Mouse (Mus musculus) olfactory bulb, adult 2 months (tissue): ENCODE results near the gene Cacna1c. TPM values are rescaled to one million over a fixed set of nuclear protein-coding genes. Genes with fewer than 3 reads are reported as not detected.

Experiments
- H3K27ac ChIP-seq: fragments of 200-500 bp; 2 replicates; pipeline ENCODE4 v1.5.1; 2012; ENCODE audit warnings: low read depth, low read length; ENCODE audit not compliant: insufficient read depth
- H3K4me1 ChIP-seq: fragments of 200-500 bp; 2 replicates; pipeline ENCODE4 v1.6.1; 2012; ENCODE audit warnings: low read length; ENCODE audit not compliant: control insufficient read depth, insufficient read depth
- H3K4me3 ChIP-seq: fragments of 200-500 bp; 2 replicates; pipeline ENCODE4 v1.5.1; 2012; ENCODE audit warnings: mild to moderate bottlenecking, low read depth, low read length, moderate library complexity; ENCODE audit not compliant: insufficient read depth
- CTCF ChIP-seq: fragments of 200-500 bp; IDR thresholded peaks from 2 replicates; pipeline ENCODE4 v1.5.1; 2012; ENCODE audit warnings: low read depth, mild to moderate bottlenecking, low read length, moderate library complexity; ENCODE audit not compliant: insufficient read depth
- POLR2A ChIP-seq: fragments of 200-500 bp; IDR thresholded peaks from 2 replicates; pipeline ENCODE4 v1.6.1; 2012; ENCODE audit warnings: mild to moderate bottlenecking, low read depth, low read length, moderate library complexity; ENCODE audit not compliant: insufficient read depth
- WGBS: fragments of 180-500 bp; shearing (Covaris S2); methylation state at CpG from one replicate; pipeline ENCODE4 v1.1.7; 2018; 5-methylcytosine and 5-hydroxymethylcytosine counted together
- polyA plus RNA-seq: library from polyadenylated mRNA; stranded (reverse); fragments of >200 nt; gene quantifications from 2 replicates; pipeline ENCODE4 v1.2.4, GENCODE M21; 2012; ENCODE audit warnings: low replicate concordance; ENCODE audit not compliant: missing spikeins, insufficient read depth, insufficient read length

Cacna1c gene
- polyA plus RNA-seq, 1 experiment, result 35.8 TPM

DNA sequence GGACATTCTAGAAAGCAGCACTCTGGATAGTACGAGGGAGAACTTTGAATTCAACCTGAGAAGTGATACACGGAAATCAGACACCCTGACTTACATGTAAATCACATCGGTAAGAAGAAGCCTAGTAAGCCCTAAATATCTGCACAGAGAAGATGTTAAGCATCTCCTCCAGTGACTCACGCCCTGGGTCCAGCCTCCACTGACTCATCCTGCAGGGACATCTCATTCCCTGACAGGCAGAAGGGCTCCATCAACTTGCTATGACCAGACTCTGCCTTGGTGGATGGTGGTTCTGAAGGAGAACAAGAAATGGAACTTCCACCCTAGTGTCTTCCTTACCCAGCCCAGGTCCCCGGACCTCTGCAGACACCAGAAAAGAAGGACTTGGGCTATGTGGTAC is 191.6 kb downstream of the Cacna1c start:
- WGBS, result 61% methylated on average over 5 of the region's 5 CpGs
- TF ChIP-seq CTCF (no peak), POLR2A (no peak)
- Histone ChIP-seq H3K4me1 (peaks cover 20% of the 10 kb centered on the region), H3K27ac (no peak overlapping the region), H3K4me3 (no peak overlapping the region)

DNA sequence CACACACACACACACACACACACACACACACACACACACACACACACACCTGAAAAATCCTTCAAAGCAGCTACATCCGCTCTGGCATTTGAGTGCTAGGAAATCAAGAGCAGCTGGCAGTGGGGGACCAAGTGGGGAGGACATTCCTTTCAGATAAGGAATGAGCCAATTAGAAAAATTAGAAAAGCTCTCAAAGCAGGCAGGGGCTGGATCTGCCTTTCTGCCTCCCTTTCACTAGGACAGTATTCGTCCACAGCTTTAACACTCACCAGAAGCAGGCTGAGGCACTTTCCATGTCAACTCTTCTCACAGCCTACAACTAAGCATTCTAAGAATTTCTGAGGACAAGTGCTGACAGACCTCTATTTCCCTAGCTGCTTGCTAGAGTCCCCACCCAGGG is 194.8 kb downstream of the Cacna1c start:
- Histone ChIP-seq H3K4me1 (peaks cover 23% of the 10 kb centered on the region), H3K4me3 (no peak overlapping the region), H3K27ac (no peak overlapping the region)
- TF ChIP-seq CTCF (no peak), POLR2A (no peak)
- 61% methylated on average over 2 of the region's 2 CpGs for WGBS

DNA sequence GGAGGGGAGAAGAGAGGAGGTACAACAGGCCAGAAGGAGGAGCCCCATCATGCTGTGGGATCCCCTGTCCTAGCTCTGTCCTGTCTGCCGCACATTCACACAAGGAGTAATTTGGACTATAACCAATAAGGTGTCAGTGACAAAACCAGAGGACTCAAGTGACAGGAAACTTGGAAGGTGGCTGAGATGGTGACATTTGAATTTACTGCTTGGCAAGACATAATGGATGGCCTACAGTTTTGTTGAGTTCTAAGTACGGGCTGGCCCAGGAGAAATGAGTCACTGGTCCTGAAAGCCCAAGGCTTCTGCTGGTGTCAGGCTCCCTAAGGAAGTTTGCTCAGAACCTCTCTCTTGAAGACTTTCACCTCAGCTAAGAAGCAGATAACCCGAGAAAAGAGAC is 196.0 kb downstream of the Cacna1c start:
- Histone ChIP-seq H3K4me1 (peaks cover 24% of the 10 kb centered on the region), H3K4me3 (no peak overlapping the region), H3K27ac (no peak overlapping the region)
- WGBS, result 50% methylated on average over 3 of the region's 3 CpGs
- TF ChIP-seq POLR2A, result no peak
- no peak for TF ChIP-seq CTCF

- no peak overlapping the region for H3K27ac ChIP-seq
- no peak overlapping the region for H3K4me3 ChIP-seq
- TF ChIP-seq CTCF, result no peak
- TF ChIP-seq POLR2A, result no peak
- WGBS, result 88% methylated on average over 2 of the region's 2 CpGs
- H3K4me1 ChIP-seq, result peaks cover 19% of the 10 kb centered on the region
Measured at GRCm38 (mm10) chr6:118999329-118999875, 196.8 kb downstream of the Cacna1c start.

DNA sequence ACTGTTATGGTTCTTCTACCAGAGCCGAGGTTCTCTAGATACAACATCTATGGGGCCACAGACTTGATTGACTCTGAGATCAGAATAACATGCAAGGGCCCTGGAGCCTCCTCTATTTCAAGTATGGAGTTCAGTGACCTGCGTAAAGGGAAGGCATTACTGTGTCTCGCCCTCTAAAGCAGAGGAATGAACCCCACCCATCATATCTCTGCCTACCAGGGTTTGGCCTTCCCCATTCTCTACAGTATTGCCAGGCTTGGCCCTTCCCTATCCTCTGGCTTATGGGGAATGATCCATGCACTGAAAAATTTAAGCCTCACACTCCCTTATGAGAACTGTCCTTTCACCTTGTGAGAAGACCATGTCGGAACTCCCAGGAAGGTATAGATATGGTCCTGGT is 198.8 kb downstream of the Cacna1c start:
- Histone ChIP-seq H3K4me1 (peaks cover 20% of the 10 kb centered on the region), H3K27ac (no peak overlapping the region), H3K4me3 (no peak overlapping the region)
- WGBS, result 92% methylated on average over 4 of the region's 4 CpGs
- TF ChIP-seq POLR2A (no peak), CTCF (no peak)

- Histone ChIP-seq H3K4me1 (peaks cover 29% of the 10 kb centered on the region), H3K4me3 (no peak overlapping the region), H3K27ac (no peak overlapping the region)
- WGBS, result 86% methylated on average over 9 of the region's 9 CpGs
- TF ChIP-seq POLR2A (no peak), CTCF (no peak)
Measured at GRCm38 (mm10) chr6:118994272-118995061, 201.8 kb downstream of the Cacna1c start.

GRCm38 (mm10) chr6:118992391-118992790 is 203.8 kb downstream of the Cacna1c start:
- TF ChIP-seq CTCF (no peak), POLR2A (no peak)
- Histone ChIP-seq H3K4me3 (no peak overlapping the region), H3K4me1 (peaks cover 31% of the 10 kb centered on the region), H3K27ac (no peak overlapping the region)
- WGBS, result 75% methylated on average over 6 of the region's 6 CpGs

DNA sequence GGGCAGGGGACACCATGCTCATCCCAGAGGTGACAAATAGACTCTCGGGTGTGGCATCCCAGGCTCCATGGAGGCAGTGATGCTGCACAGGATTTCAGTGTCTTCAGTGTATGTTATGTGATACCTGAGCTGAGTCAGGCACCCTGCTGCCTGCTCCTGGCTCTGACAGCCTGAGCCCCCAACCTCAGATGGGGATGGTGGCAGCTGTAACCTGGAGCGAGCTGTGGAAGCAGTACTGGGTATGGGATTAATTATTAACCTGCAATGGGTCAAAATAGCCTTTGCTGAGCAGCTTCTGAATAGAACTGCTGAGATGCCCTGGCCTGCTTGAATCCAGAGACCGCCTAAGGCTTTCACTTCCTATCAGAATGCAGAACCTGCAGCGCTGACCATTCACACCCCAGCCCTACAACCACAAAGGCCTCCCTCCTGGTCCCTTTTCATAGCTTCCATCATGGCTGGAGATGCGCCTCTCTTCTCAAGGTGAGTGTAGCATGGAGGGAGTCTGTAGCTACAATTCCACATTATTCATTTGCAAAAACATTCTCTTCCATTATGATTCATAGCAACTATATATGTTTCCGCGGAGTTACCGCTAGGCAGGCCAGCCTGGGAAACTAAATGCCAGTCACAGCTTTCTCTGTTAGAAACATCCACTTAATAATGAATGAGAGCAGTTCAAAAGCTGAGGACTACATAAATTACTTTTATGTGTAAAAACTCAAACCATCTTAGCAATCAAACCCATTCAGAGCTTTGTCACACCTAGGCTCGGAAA is 206.0 kb downstream of the Cacna1c start:
- Histone ChIP-seq H3K27ac (no peak overlapping the region), H3K4me3 (no peak overlapping the region), H3K4me1 (peaks cover 28% of the 10 kb centered on the region)
- WGBS, result 69% methylated on average over 9 of the region's 9 CpGs
- TF ChIP-seq POLR2A (no peak), CTCF (no peak)

- Histone ChIP-seq H3K27ac (0 out of 2 replicates have a peak overlapping the region, but pooled peaks have one; percentile 2), H3K4me3 (no peak overlapping the region), H3K4me1 (peaks cover 38% of the 10 kb centered on the region)
- no peak for TF ChIP-seq CTCF
- no peak for TF ChIP-seq POLR2A
- WGBS, result 42% methylated on average over 11 of the region's 11 CpGs
Measured at GRCm38 (mm10) chr6:118984181-118984901, 211.9 kb downstream of the Cacna1c start.
